Mouse (Mus musculus) intestine, embryonic 16.5 days (tissue): ENCODE measurements around the gene Snrnp25. TPM values are rescaled to one million over a fixed set of nuclear protein-coding genes. Genes with fewer than 3 reads are reported as not detected.

Source experiments
- ATAC-seq: fragments of 200-750 bp; cut with Nextera tagmentation; 2 replicates; pipeline ENCODE4 v1.8.0; 2017; ENCODE audit warnings: moderate TSS enrichment, moderate library complexity
- H3K27ac ChIP-seq: fragments of 300-500 bp; sonication (generic); 2 replicates; pipeline ENCODE4 v1.5.1; 2014; ENCODE audit warnings: mild to moderate bottlenecking, low read length
- H3K27me3 ChIP-seq: fragments of 300-500 bp; sonication (generic); replicated peaks from 2 replicates; pipeline ENCODE4 v1.6.1; 2014; ENCODE audit warnings: low read length, control low read depth, mixed read lengths; ENCODE audit not compliant: control insufficient read depth, insufficient read depth
- H3K36me3 ChIP-seq: fragments of 300-500 bp; sonication (generic); 2 replicates; pipeline ENCODE4 v1.6.1; 2014; ENCODE audit warnings: low read length, control low read depth; ENCODE audit not compliant: control insufficient read depth, insufficient read depth
- H3K4me1 ChIP-seq: fragments of 300-500 bp; sonication (generic); 2 replicates; pipeline ENCODE4 v1.6.1; 2014; ENCODE audit warnings: low read length, control low read depth, mixed read lengths; ENCODE audit not compliant: control insufficient read depth, insufficient read depth
- H3K4me2 ChIP-seq: fragments of 300-500 bp; sonication (generic); 2 replicates; pipeline ENCODE4 v1.6.1; 2014; ENCODE audit warnings: low read depth, low read length, control low read depth
- H3K4me3 ChIP-seq: fragments of 300-500 bp; sonication (generic); 2 replicates; pipeline ENCODE4 v1.5.1; 2014; ENCODE audit warnings: mild to moderate bottlenecking, low read length
- H3K9ac ChIP-seq: fragments of 300-500 bp; sonication (generic); 2 replicates; pipeline ENCODE4 v1.6.1; 2014; ENCODE audit warnings: low read depth, low read length
- H3K9me3 ChIP-seq: fragments of 300-500 bp; sonication (generic); 2 replicates; pipeline ENCODE4 v1.6.1; 2016; ENCODE audit warnings: low read length, control low read depth; ENCODE audit not compliant: control insufficient read depth
- WGBS: fragments of 180-500 bp; shearing (Covaris S2); extraction: QIAGEN DNeasy Blood & Tissue Kit; methylation state at CpG from one replicate; pipeline ENCODE4 v1.1.7; 2014; 5-methylcytosine and 5-hydroxymethylcytosine counted together
- polyA plus RNA-seq: library from polyadenylated mRNA; unstranded; fragments of >200 nt; fragmentation: Nextera tagmentation; extraction: Ambion mirVana; gene quantifications from 2 replicates; pipeline ENCODE4 v1.2.1, GENCODE M21; 2015

The Snrnp25 gene
- polyA plus RNA-seq, 1 experiment from 2014 or later, result 45.6 TPM

GRCm38 (mm10) chr11:32226124-32226871 lies 21.1 kb downstream of the Snrnp25 start, which contains the start of gene Mpg:
TSS of gene Mpg (plus strand) at chr11:32226505.
- H3K4me3 ChIP-seq, result peak within 1 kb of the TSS; percentile 71
- ATAC-seq, result peak; percentile 66
- peak within 1 kb of the TSS; percentile 86 for H3K9ac ChIP-seq
- 3% methylated on average over 47 of the region's 47 CpGs for whole genome bisulfite sequencing
- peaks cover 41% of the 10 kb centered on the region for H3K4me1 ChIP-seq
- H3K27ac ChIP-seq, result peak within 1 kb of the TSS; percentile 96
- peaks cover 5% of the 10 kb centered on the region; the same call in 1 of the 2 replicates for H3K36me3 ChIP-seq
- peak within 1 kb of the TSS; percentile 70 for H3K4me2 ChIP-seq
- no peaks in the 10 kb centered on the region for H3K27me3 ChIP-seq
- no peaks in the 10 kb centered on the region for H3K9me3 ChIP-seq

GRCm38 (mm10) chr11:32227041-32227440 lies 21.8 kb downstream of the Snrnp25 start:
- ATAC-seq, result no peak
- Histone ChIP-seq H3K9me3 (no peaks in the 10 kb centered on the region), H3K4me3 (peak overlapping the region; percentile 71), H3K36me3 (peaks cover 9% of the 10 kb centered on the region; the same call in 1 of the 2 replicates), H3K4me2 (peak overlapping the region; percentile 70), H3K27ac (peak overlapping the region; percentile 96), H3K9ac (peak overlapping the region; percentile 86), H3K4me1 (peaks cover 41% of the 10 kb centered on the region), H3K27me3 (no peaks in the 10 kb centered on the region)
- WGBS, result 39% methylated on average over 1 of the region's 1 CpGs

- H3K27me3 ChIP-seq, result no peaks in the 10 kb centered on the region
- ATAC-seq, result no peak
- no peak overlapping the region for H3K4me2 ChIP-seq
- H3K27ac ChIP-seq, result no peak overlapping the region
- H3K9me3 ChIP-seq, result no peaks in the 10 kb centered on the region
- peaks cover 38% of the 10 kb centered on the region for H3K4me1 ChIP-seq
- no peak overlapping the region for H3K9ac ChIP-seq
- 88% methylated on average over 9 of the region's 9 CpGs for WGBS
- peaks cover 11% of the 10 kb centered on the region; the same call in 1 of the 2 replicates for H3K36me3 ChIP-seq
- H3K4me3 ChIP-seq, result no peak overlapping the region
These were observed 22.3 kb downstream of the Snrnp25 start for GRCm38 (mm10) chr11:32227555-32227954.

- Histone ChIP-seq H3K4me1 (peaks cover 30% of the 10 kb centered on the region), H3K27ac (no peak overlapping the region), H3K36me3 (peaks cover 11% of the 10 kb centered on the region; the same call in 1 of the 2 replicates), H3K27me3 (no peaks in the 10 kb centered on the region), H3K9me3 (no peaks in the 10 kb centered on the region), H3K9ac (no peak overlapping the region), H3K4me3 (no peak overlapping the region), H3K4me2 (no peak overlapping the region)
- WGBS, result 90% methylated on average over 3 of the region's 3 CpGs
- ATAC-seq, result no peak
These were observed 23.2 kb downstream of the Snrnp25 start for GRCm38 (mm10) chr11:32228292-32228845.

GRCm38 (mm10) chr11:32230220-32230619 lies 25.0 kb downstream of the Snrnp25 start:
- H3K4me3 ChIP-seq, result no peak overlapping the region
- H3K4me2 ChIP-seq, result no peak overlapping the region
- peaks cover 22% of the 10 kb centered on the region for H3K4me1 ChIP-seq
- no peaks in the 10 kb centered on the region for H3K9me3 ChIP-seq
- H3K9ac ChIP-seq, result no peak overlapping the region
- ATAC-seq, result no peak
- WGBS, result 79% methylated on average over 4 of the region's 4 CpGs
- peaks cover 14% of the 10 kb centered on the region; the same call in 1 of the 2 replicates for H3K36me3 ChIP-seq
- no peaks in the 10 kb centered on the region for H3K27me3 ChIP-seq
- H3K27ac ChIP-seq, result no peak overlapping the region

GRCm38 (mm10) chr11:32231125-32231524 lies 25.9 kb downstream of the Snrnp25 start:
- H3K4me2 ChIP-seq, result no peak overlapping the region
- 94% methylated on average over 2 of the region's 2 CpGs for WGBS
- no peak overlapping the region for H3K9ac ChIP-seq
- no peak for ATAC-seq
- no peaks in the 10 kb centered on the region for H3K9me3 ChIP-seq
- H3K27me3 ChIP-seq, result no peaks in the 10 kb centered on the region
- no peak overlapping the region for H3K4me3 ChIP-seq
- H3K36me3 ChIP-seq, result peaks cover 14% of the 10 kb centered on the region; the same call in 1 of the 2 replicates
- H3K27ac ChIP-seq, result no peak overlapping the region
- peaks cover 20% of the 10 kb centered on the region for H3K4me1 ChIP-seq

GRCm38 (mm10) chr11:32232848-32233247 lies 27.6 kb downstream of the Snrnp25 start:
- Histone ChIP-seq H3K9me3 (no peaks in the 10 kb centered on the region), H3K4me1 (peaks cover 18% of the 10 kb centered on the region), H3K27me3 (no peaks in the 10 kb centered on the region), H3K4me3 (no peak overlapping the region), H3K27ac (no peak overlapping the region), H3K36me3 (peaks cover 14% of the 10 kb centered on the region; the same call in 1 of the 2 replicates), H3K4me2 (no peak overlapping the region), H3K9ac (no peak overlapping the region)
- 80% methylated on average over 10 of the region's 10 CpGs for WGBS
- peak; percentile 40 for ATAC-seq

GRCm38 (mm10) chr11:32233895-32234294 lies 28.7 kb downstream of the Snrnp25 start:
- no peak overlapping the region for H3K4me3 ChIP-seq
- H3K4me2 ChIP-seq, result no peak overlapping the region
- H3K27me3 ChIP-seq, result no peaks in the 10 kb centered on the region
- H3K9ac ChIP-seq, result no peak overlapping the region
- no peak for ATAC-seq
- WGBS, result 89% methylated on average over 3 of the region's 3 CpGs
- H3K27ac ChIP-seq, result no peak overlapping the region
- H3K4me1 ChIP-seq, result peaks cover 22% of the 10 kb centered on the region
- no peaks in the 10 kb centered on the region for H3K9me3 ChIP-seq
- peaks cover 11% of the 10 kb centered on the region; the same call in 1 of the 2 replicates for H3K36me3 ChIP-seq

GRCm38 (mm10) chr11:32234816-32235485 lies 29.7 kb downstream of the Snrnp25 start:
- H3K36me3 ChIP-seq, result peaks cover 9% of the 10 kb centered on the region; the same call in 1 of the 2 replicates
- H3K9ac ChIP-seq, result no peak overlapping the region
- H3K4me2 ChIP-seq, result no peak overlapping the region
- no peaks in the 10 kb centered on the region for H3K9me3 ChIP-seq
- H3K4me1 ChIP-seq, result peaks cover 22% of the 10 kb centered on the region
- no peak for ATAC-seq
- WGBS, result 84% methylated on average over 6 of the region's 6 CpGs
- no peak overlapping the region for H3K4me3 ChIP-seq
- no peaks in the 10 kb centered on the region for H3K27me3 ChIP-seq
- H3K27ac ChIP-seq, result peak overlapping the region; percentile 49
